Mouse (Mus musculus) neural tube, embryonic 11.5 days (tissue): ENCODE measurements at regions not wholly inside any gene's neighbourhood (a gene's known extent, or its start where the extent isn't known, plus 50 kb on each side); places are given as distances from the start of the nearest gene placed in this dataset.

Source experiments
- ATAC-seq: fragments of 200-750 bp; cut with Nextera tagmentation; 2 replicates; pipeline ENCODE4 v1.8.0; 2017; ENCODE audit warnings: moderate number of reproducible peaks, mild to moderate bottlenecking, moderate TSS enrichment, moderate library complexity; ENCODE audit not compliant: insufficient read depth, low FRiP score, low TSS enrichment
- DNase-seq: peaks from one replicate; pipeline ENCODE4 v3.0.0-alpha.2; 2015; ENCODE audit warnings: low spot score
- H3K27ac ChIP-seq: fragments of 300-500 bp; sonication (generic); 2 replicates; pipeline ENCODE4 v1.5.1; 2014; ENCODE audit warnings: low read depth, mild to moderate bottlenecking, low read length
- H3K27me3 ChIP-seq: fragments of 300-500 bp; sonication (generic); 2 replicates; pipeline ENCODE4 v1.6.1; 2014; ENCODE audit warnings: mild to moderate bottlenecking, low read length, mixed read lengths; ENCODE audit not compliant: control insufficient read depth, insufficient read depth
- H3K36me3 ChIP-seq: fragments of 300-500 bp; sonication (generic); 2 replicates; pipeline ENCODE4 v1.6.1; 2014; ENCODE audit warnings: mild to moderate bottlenecking, low read length, moderate library complexity, mixed read lengths; ENCODE audit not compliant: control insufficient read depth, insufficient read depth
- H3K4me1 ChIP-seq: fragments of 300-500 bp; sonication (generic); 2 replicates; pipeline ENCODE4 v1.6.1; 2014; ENCODE audit warnings: low read length, mixed read lengths; ENCODE audit not compliant: control insufficient read depth, insufficient read depth
- H3K4me2 ChIP-seq: fragments of 300-500 bp; sonication (generic); 2 replicates; pipeline ENCODE4 v1.6.1; 2014; ENCODE audit warnings: low read depth, mild to moderate bottlenecking, moderate library complexity
- H3K4me3 ChIP-seq: fragments of 300-500 bp; sonication (generic); 2 replicates; pipeline ENCODE4 v1.5.1; 2014; ENCODE audit warnings: low read depth, low read length
- H3K9ac ChIP-seq: fragments of 300-500 bp; sonication (generic); 2 replicates; pipeline ENCODE4 v1.6.1; 2014; ENCODE audit warnings: mild to moderate bottlenecking, low read length
- H3K9me3 ChIP-seq: fragments of 300-500 bp; sonication (generic); 2 replicates; pipeline ENCODE4 v1.6.1; 2016; ENCODE audit warnings: low read length; ENCODE audit not compliant: control insufficient read depth
- WGBS: fragments of 180-500 bp; shearing (Covaris S2); extraction: QIAGEN DNeasy Blood & Tissue Kit; methylation state at CpG from one replicate; pipeline ENCODE4 v1.1.7; 2014; 5-methylcytosine and 5-hydroxymethylcytosine counted together

- Histone ChIP-seq H3K27me3 (no peaks in the 10 kb centered on the region), H3K27ac (no peak overlapping the region), H3K9ac (no peak overlapping the region), H3K4me1 (no peaks in the 10 kb centered on the region), H3K9me3 (no peaks in the 10 kb centered on the region), H3K4me2 (no peak overlapping the region), H3K36me3 (no peaks in the 10 kb centered on the region), H3K4me3 (no peak overlapping the region)
- ATAC-seq (no peak), DNase-seq (no peak)
Observed at GRCm38 (mm10) chr4:66556936-66557335, 152.5 kb upstream of the Astn2 start.

GRCm38 (mm10) chr4:66550306-66551104, 146.1 kb upstream of the Astn2 start:
- H3K4me1 ChIP-seq, result no peaks in the 10 kb centered on the region
- no peak for ATAC-seq
- no peak overlapping the region for H3K9ac ChIP-seq
- H3K4me2 ChIP-seq, result no peak overlapping the region
- no peaks in the 10 kb centered on the region for H3K36me3 ChIP-seq
- no peak overlapping the region for H3K4me3 ChIP-seq
- no peaks in the 10 kb centered on the region for H3K9me3 ChIP-seq
- H3K27ac ChIP-seq, result no peak overlapping the region
- WGBS, result 76% methylated on average over 3 of the region's 3 CpGs
- DNase-seq, result no peak
- H3K27me3 ChIP-seq, result no peaks in the 10 kb centered on the region

GRCm38 (mm10) chr4:66542833-66543436, 138.5 kb upstream of the Astn2 start:
- Histone ChIP-seq H3K4me2 (no peak overlapping the region), H3K4me1 (no peaks in the 10 kb centered on the region), H3K9me3 (no peaks in the 10 kb centered on the region), H3K9ac (no peak overlapping the region), H3K36me3 (no peaks in the 10 kb centered on the region), H3K27ac (no peak overlapping the region), H3K4me3 (no peak overlapping the region), H3K27me3 (no peaks in the 10 kb centered on the region)
- 74% methylated on average over 4 of the region's 4 CpGs for WGBS
- ATAC-seq (no peak), DNase-seq (no peak)

GRCm38 (mm10) chr4:66524456-66524855, 120.0 kb upstream of the Astn2 start:
- Histone ChIP-seq H3K4me2 (no peak overlapping the region), H3K36me3 (no peaks in the 10 kb centered on the region), H3K9ac (no peak overlapping the region), H3K4me1 (no peaks in the 10 kb centered on the region), H3K9me3 (no peaks in the 10 kb centered on the region), H3K4me3 (no peak overlapping the region), H3K27ac (no peak overlapping the region), H3K27me3 (no peaks in the 10 kb centered on the region)
- DNase-seq (no peak), ATAC-seq (no peak)
- 78% methylated on average over 5 of the region's 5 CpGs for WGBS

GRCm38 (mm10) chr4:66523886-66524245, 119.5 kb upstream of the Astn2 start:
- Histone ChIP-seq H3K36me3 (no peaks in the 10 kb centered on the region), H3K27ac (no peak overlapping the region), H3K4me2 (no peak overlapping the region), H3K4me1 (no peaks in the 10 kb centered on the region), H3K4me3 (no peak overlapping the region), H3K9ac (no peak overlapping the region), H3K27me3 (no peaks in the 10 kb centered on the region), H3K9me3 (no peaks in the 10 kb centered on the region)
- ATAC-seq (no peak), DNase-seq (no peak)
- WGBS, result 88% methylated on average over 2 of the region's 2 CpGs

- Histone ChIP-seq H3K36me3 (no peaks in the 10 kb centered on the region), H3K27ac (no peak overlapping the region), H3K4me3 (no peak overlapping the region), H3K9ac (no peak overlapping the region), H3K9me3 (no peaks in the 10 kb centered on the region), H3K4me2 (no peak overlapping the region), H3K4me1 (no peaks in the 10 kb centered on the region), H3K27me3 (no peaks in the 10 kb centered on the region)
- WGBS, result 47% methylated on average over 8 of the region's 8 CpGs
- DNase-seq (peak; percentile 54), ATAC-seq (peak; percentile 82)
Observed at GRCm38 (mm10) chr4:66523238-66523885, 119.0 kb upstream of the Astn2 start.

- Histone ChIP-seq H3K27me3 (no peaks in the 10 kb centered on the region), H3K4me1 (no peaks in the 10 kb centered on the region), H3K4me2 (no peak overlapping the region), H3K36me3 (no peaks in the 10 kb centered on the region), H3K9me3 (no peaks in the 10 kb centered on the region), H3K9ac (no peak overlapping the region), H3K27ac (no peak overlapping the region), H3K4me3 (no peak overlapping the region)
- DNase-seq, result no peak
- WGBS, result 75% methylated on average over 2 of the region's 2 CpGs
- no peak for ATAC-seq
Observed at GRCm38 (mm10) chr4:66522097-66522809, 117.8 kb upstream of the Astn2 start.

GRCm38 (mm10) chr4:66520796-66521195, 116.4 kb upstream of the Astn2 start:
- Histone ChIP-seq H3K27ac (no peak overlapping the region), H3K4me1 (no peaks in the 10 kb centered on the region), H3K4me2 (no peak overlapping the region), H3K27me3 (no peaks in the 10 kb centered on the region), H3K4me3 (no peak overlapping the region), H3K9ac (no peak overlapping the region), H3K36me3 (no peaks in the 10 kb centered on the region), H3K9me3 (no peaks in the 10 kb centered on the region)
- DNase-seq (no peak), ATAC-seq (no peak)
- WGBS, result 75% methylated on average over 3 of the region's 3 CpGs
